Mouse (Mus musculus) testis, adult 2 months (tissue): ENCODE measurements around the gene Wdr25.

Experiments used
- CTCF ChIP-seq: fragments of 200-500 bp; IDR thresholded peaks from 2 replicates; pipeline ENCODE4 v1.5.1; 2012; ENCODE audit warnings: low read depth, mild to moderate bottlenecking, inconsistent platforms, low read length, moderate library complexity; ENCODE audit not compliant: control insufficient read depth, insufficient read depth, insufficient replicate concordance
- POLR2A ChIP-seq: fragments of 200-500 bp; IDR thresholded peaks from 2 replicates; pipeline ENCODE4 v1.6.1; 2012; ENCODE audit warnings: low read depth, mild to moderate bottlenecking, inconsistent platforms, low read length, moderate library complexity; ENCODE audit not compliant: control insufficient read depth

DNA sequence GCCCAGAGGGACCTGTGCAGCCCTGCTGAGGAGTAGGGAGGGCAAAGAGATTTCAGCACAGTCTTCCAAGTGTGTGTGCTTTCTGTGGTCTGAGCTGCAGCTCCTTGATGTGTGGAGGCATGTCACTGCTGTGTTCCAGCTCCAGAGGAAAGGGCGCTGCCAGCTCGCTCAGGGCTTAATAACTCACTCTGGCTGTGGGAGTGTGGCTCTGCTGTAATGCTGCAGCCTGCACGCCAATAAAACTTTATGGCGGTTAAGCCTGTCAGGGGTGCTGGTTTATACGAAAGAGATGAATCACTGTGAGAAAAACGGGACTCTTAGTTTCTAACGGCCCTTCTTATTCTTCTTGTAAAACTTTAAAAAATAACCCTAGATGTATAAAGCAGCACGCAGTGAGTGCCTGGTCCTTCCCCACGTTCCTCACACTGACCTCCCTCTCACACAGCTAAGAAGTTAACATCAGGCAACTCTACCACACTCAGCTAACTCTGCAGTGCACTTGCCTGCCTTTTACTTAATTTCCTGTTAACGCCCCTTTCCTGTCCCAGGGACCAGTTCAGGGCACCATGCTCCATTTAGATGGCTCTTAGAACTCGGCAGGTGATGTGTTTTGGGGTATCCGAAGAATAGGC lies 21.4 kb downstream of the Wdr25 start:
- TF ChIP-seq POLR2A (no peak), CTCF (no peak)
